Mouse (Mus musculus): ENCODE data around the gene Btaf1. TPM values are rescaled to one million over a fixed set of nuclear protein-coding genes. Genes with fewer than 3 reads are reported as not detected.

The Btaf1 gene
- total and polyA plus RNA-seq, 3 experiments, result 31.9 to 43.2 (median 38.3) TPM

DNA sequence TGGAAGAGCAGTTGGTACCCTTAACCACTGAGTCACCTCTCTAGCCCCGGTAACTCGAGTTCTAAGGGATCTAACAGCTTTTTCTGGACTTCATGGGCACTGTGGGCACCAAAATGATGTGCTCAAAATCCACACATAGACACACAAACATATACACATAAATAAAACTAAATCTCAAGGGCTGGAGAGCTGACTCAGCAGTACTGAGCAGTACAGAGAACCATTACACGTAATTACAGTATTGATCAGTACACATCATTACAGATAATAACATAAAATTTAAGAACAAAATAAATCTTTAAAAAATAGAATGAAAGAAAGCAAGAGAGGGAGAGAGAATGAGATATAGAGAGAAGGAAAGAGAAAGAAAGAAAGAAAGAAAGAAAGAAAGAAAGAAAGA is 16.7 kb upstream of the Btaf1 start:
- Histone ChIP-seq H3K27me3 (replicated peaks) (peaks cover 7% of the 10 kb centered on the region), H3K79me2 (replicated peaks; ENCODE audit: control insufficient read depth, extremely low read depth, insufficient read depth, poor library complexity, severe bottlenecking) (no peaks in the 10 kb centered on the region), H3K4me2 (ENCODE audit: insufficient read depth, low read depth, poor library complexity, severe bottlenecking) (no peak overlapping the region), H3K4me3 (replicated peaks in 1 of 3; ENCODE audit: low read depth in 2 of 3, low read length in 2 of 3, poor library complexity in 1 of 3) (no peak overlapping the region), H3K9me3 (replicated peaks; ENCODE audit: low read length) (no peaks in the 10 kb centered on the region), H3K9ac (ENCODE audit: insufficient read depth, low read depth) (no peak overlapping the region), H3K27ac (ENCODE audit: insufficient read depth, low read depth) (no peak overlapping the region), H3K36me3 (replicated peaks in 1 of 2; ENCODE audit: control insufficient read depth in 1 of 2, insufficient read depth in 1 of 2, low read length in 1 of 2) (no peaks in the 10 kb centered on the region), H3K4me1 (ENCODE audit: control insufficient read depth in 1 of 2, insufficient read depth in 2 of 2) (0 out of 4 replicates have a peak, but pooled peaks cover 0 to 2% of the 10 kb centered on the region in 2 experiments)
- no peak for DNase-seq (ENCODE audit: extremely low read depth)
- TF ChIP-seq UBTF (IDR thresholded peaks at IDR 0.05; ENCODE audit: low read depth, low read length), result no peak
- TF ChIP-seq JUND (conservative IDR thresholded peaks at IDR 0.05; ENCODE audit: low read depth, low read length), result no peak
- TF ChIP-seq USF1 (IDR thresholded peaks at IDR 0.05; ENCODE audit: low read depth, low read length), result no peak
- no peak for TF ChIP-seq KAT2A (IDR thresholded peaks at IDR 0.05; ENCODE audit: insufficient replicate concordance, low read length)
- dilution Hi-C loops (cut with MboI; ENCODE audit: extremely low pct_ligation_motif_present, extremely low pct_unique_long_range_greater_than_20kb, low sequenced_read_pairs) (no loop called here), in situ Hi-C loops (cut with MboI; ENCODE audit: low pct_ligation_motif_present, low pct_unique_long_range_greater_than_20kb, low sequenced_read_pairs) (loop anchor here (25.0 kb wide), 1 partner anchor 297 kb away; no protein-coding TSS in a partner anchor)

DNA sequence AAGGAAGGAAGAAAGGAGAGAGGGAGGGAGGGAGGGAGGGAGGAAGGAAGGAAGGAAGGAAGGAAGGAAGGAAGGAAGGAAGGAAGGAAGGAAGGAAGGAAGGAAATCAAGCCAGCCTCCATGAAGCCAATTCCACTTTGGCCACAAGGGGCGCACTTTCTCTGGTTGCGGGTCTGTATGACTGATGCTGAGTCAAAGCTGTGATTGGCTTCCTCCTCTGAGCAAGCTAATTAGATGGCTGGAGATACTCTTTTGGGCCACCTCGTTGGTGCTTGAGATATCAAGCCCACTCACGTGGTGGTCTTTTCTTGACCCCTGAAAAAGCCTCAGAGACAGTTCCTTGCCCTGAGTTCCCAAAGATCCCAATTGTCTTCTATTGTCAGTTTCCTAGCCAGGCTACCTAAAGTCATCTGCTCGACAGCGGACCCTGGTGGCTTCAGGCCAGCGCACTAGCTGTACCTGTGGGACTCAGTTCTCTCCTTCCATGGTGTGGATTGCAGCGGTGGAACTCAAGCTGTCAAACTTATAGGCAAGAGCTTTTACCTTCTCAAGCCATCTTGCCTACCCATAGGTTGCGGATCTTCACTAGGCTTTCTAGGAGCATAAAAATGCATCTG is 16.1 kb upstream of the Btaf1 start:
- Histone ChIP-seq H3K9ac (ENCODE audit: insufficient read depth, low read depth) (no peak overlapping the region), H3K4me3 (replicated peaks in 1 of 3; ENCODE audit: low read depth in 2 of 3, low read length in 2 of 3, poor library complexity in 1 of 3) (no peak overlapping the region), H3K27me3 (replicated peaks) (peaks cover 7% of the 10 kb centered on the region), H3K4me1 (ENCODE audit: control insufficient read depth in 1 of 2, insufficient read depth in 2 of 2) (0 out of 4 replicates have a peak, but pooled peaks cover 0 to 2% of the 10 kb centered on the region in 2 experiments), H3K4me2 (ENCODE audit: insufficient read depth, low read depth, poor library complexity, severe bottlenecking) (peak overlapping the region; percentile 90), H3K79me2 (replicated peaks; ENCODE audit: control insufficient read depth, extremely low read depth, insufficient read depth, poor library complexity, severe bottlenecking) (no peaks in the 10 kb centered on the region), H3K36me3 (replicated peaks in 1 of 2; ENCODE audit: control insufficient read depth in 1 of 2, insufficient read depth in 1 of 2, low read length in 1 of 2) (no peaks in the 10 kb centered on the region), H3K9me3 (replicated peaks; ENCODE audit: low read length) (no peaks in the 10 kb centered on the region), H3K27ac (ENCODE audit: insufficient read depth, low read depth) (no peak overlapping the region)
- in situ Hi-C loops (cut with MboI; ENCODE audit: low pct_ligation_motif_present, low pct_unique_long_range_greater_than_20kb, low sequenced_read_pairs), result loop anchor here (25.0 kb wide), 1 partner anchor 297 kb away; no protein-coding TSS in a partner anchor
- dilution Hi-C loops (cut with MboI; ENCODE audit: extremely low pct_ligation_motif_present, extremely low pct_unique_long_range_greater_than_20kb, low sequenced_read_pairs), result no loop called here
- TF ChIP-seq CTCF (conservative IDR thresholded peaks at IDR 0.05 in 1 of 2, IDR thresholded peaks at IDR 0.05 in 1 of 2; ENCODE audit: low read depth in 2 of 2, low read length in 2 of 2), result peak; percentile 47 to 57; a peak in 3 of 4 replicates
- TF ChIP-seq TCF12 (IDR thresholded peaks at IDR 0.05; ENCODE audit: low read depth, low read length), result no peak
- peak; percentile 77 for DNase-seq (ENCODE audit: extremely low read depth)

DNA sequence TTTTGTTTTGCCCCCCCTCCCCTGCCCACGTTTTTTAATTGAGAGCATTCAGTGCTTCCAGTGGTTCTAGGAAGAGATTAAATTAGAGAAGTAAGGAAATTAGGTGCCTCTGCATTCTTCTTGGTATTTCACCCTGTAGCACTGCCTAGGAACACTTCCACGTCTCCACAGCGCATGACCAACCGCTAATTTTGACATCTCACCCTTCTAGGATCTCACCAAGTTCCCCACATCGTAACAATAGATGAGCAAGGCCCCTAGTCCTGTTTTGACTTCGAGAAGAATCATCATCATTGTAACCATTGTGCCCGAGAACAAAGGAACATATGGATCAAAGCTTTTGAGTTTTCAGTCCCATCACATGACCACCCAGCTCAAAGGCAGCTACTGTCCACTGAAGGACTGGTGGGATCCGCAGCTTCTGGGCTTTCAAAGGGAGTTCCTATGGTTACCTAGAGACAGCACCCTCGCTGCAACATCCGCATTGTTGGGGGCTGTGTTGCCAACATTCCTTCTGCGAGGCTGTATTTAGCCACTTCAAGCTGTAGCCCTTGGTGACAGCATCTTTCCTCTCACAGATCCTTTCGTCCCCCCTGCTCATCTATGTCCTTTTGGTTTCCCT is 15.3 kb upstream of the Btaf1 start:
- in situ Hi-C loops (cut with MboI; ENCODE audit: low pct_ligation_motif_present, low pct_unique_long_range_greater_than_20kb, low sequenced_read_pairs), result loop anchor here (25.0 kb wide), 1 partner anchor 298 kb away; no protein-coding TSS in a partner anchor
- dilution Hi-C loops (cut with MboI; ENCODE audit: extremely low pct_ligation_motif_present, extremely low pct_unique_long_range_greater_than_20kb, low sequenced_read_pairs), result no loop called here
- Histone ChIP-seq H3K4me1 (ENCODE audit: control insufficient read depth in 1 of 2, insufficient read depth in 2 of 2) (0 out of 4 replicates have a peak, but pooled peaks cover 0 to 2% of the 10 kb centered on the region in 2 experiments), H3K27ac (ENCODE audit: insufficient read depth, low read depth) (no peak overlapping the region), H3K27me3 (replicated peaks) (peaks cover 7% of the 10 kb centered on the region), H3K4me2 (ENCODE audit: insufficient read depth, low read depth, poor library complexity, severe bottlenecking) (no peak overlapping the region), H3K9ac (ENCODE audit: insufficient read depth, low read depth) (no peak overlapping the region), H3K79me2 (replicated peaks; ENCODE audit: control insufficient read depth, extremely low read depth, insufficient read depth, poor library complexity, severe bottlenecking) (no peaks in the 10 kb centered on the region), H3K4me3 (replicated peaks in 1 of 3; ENCODE audit: low read depth in 2 of 3, low read length in 2 of 3, poor library complexity in 1 of 3) (no peak overlapping the region), H3K9me3 (replicated peaks; ENCODE audit: low read length) (no peaks in the 10 kb centered on the region), H3K36me3 (replicated peaks in 1 of 2; ENCODE audit: control insufficient read depth in 1 of 2, insufficient read depth in 1 of 2, low read length in 1 of 2) (no peaks in the 10 kb centered on the region)
- TF ChIP-seq JUN (IDR thresholded peaks at IDR 0.05; ENCODE audit: insufficient read depth, low read depth, low read length), result no peak
- TF ChIP-seq CHD2 (IDR thresholded peaks at IDR 0.05; ENCODE audit: low read length), result no peak
- TF ChIP-seq USF2 (conservative IDR thresholded peaks at IDR 0.05; ENCODE audit: low read depth, low read length), result no peak
- no peak for TF ChIP-seq IRF4 (IDR thresholded peaks at IDR 0.05; ENCODE audit: low read depth, low read length)
- no peak for TF ChIP-seq SIN3A (IDR thresholded peaks at IDR 0.05; ENCODE audit: low read length)
- TF ChIP-seq NELFE (IDR thresholded peaks at IDR 0.05; ENCODE audit: low read depth, low read length), result no peak
- no peak for TF ChIP-seq RCOR1 (conservative IDR thresholded peaks at IDR 0.05; ENCODE audit: low read depth, low read length)
- no peak for TF ChIP-seq JUND (conservative IDR thresholded peaks at IDR 0.05; ENCODE audit: low read depth, low read length)
- no peak for TF ChIP-seq MYC (IDR thresholded peaks at IDR 0.05; ENCODE audit: low read depth, low read length)
- no peak for TF ChIP-seq BHLHE40 (IDR thresholded peaks at IDR 0.05; ENCODE audit: low read depth, low read length)
- TF ChIP-seq MAX (IDR thresholded peaks at IDR 0.05; ENCODE audit: low read length), result no peak
- no peak for TF ChIP-seq SMC3 (IDR thresholded peaks at IDR 0.05; ENCODE audit: low read depth, low read length)
- no peak for TF ChIP-seq MEF2A (IDR thresholded peaks at IDR 0.05; ENCODE audit: borderline replicate concordance, low read depth, low read length)
- no peak for TF ChIP-seq MAFK (IDR thresholded peaks at IDR 0.05; ENCODE audit: insufficient replicate concordance, low read length)
- no peak for TF ChIP-seq ETS1 (conservative IDR thresholded peaks at IDR 0.05; ENCODE audit: low read depth, low read length)
- no peak for DNase-seq (ENCODE audit: extremely low read depth)
